Mouse (Mus musculus) brain, embryonic 14.5 days (tissue): Measurements from ENCODE around the gene Islr2.

Experiments used
- CTCF ChIP-seq: fragments of 200-500 bp; IDR thresholded peaks from 2 replicates; pipeline ENCODE4 v1.5.1; 2012; ENCODE audit warnings: inconsistent platforms, mild to moderate bottlenecking, moderate library complexity, borderline replicate concordance; ENCODE audit not compliant: insufficient read depth, insufficient read length; ENCODE audit errors: extremely low read depth
- POLR2A ChIP-seq: fragments of 200-500 bp; IDR thresholded peaks from 2 replicates; pipeline ENCODE4 v1.6.1; 2012; ENCODE audit warnings: mild to moderate bottlenecking, inconsistent platforms, borderline replicate concordance; ENCODE audit not compliant: poor library complexity, insufficient read depth, insufficient read length, severe bottlenecking; ENCODE audit errors: extremely low read depth

GRCm38 (mm10) chr9:58243696-58244095 lies 39.6 kb upstream of the Islr2 start:
- TF ChIP-seq CTCF = no peak
- no peak for TF ChIP-seq POLR2A
